Mouse (Mus musculus): Measurements from ENCODE around the gene Cdc27.
"Not testable (repeated sequence)": the region's sequence is repeated elsewhere in the genome, so short reads cannot be mapped to it uniquely, and the experiment has no call there.

The Cdc27 gene

GRCm38 (mm10) chr11:104570515-104570914 lies 20.1 kb upstream of the Cdc27 start:
- not testable (repeated sequence) for DNase-seq (ENCODE audit: low spot score in 2 of 2)

DNA sequence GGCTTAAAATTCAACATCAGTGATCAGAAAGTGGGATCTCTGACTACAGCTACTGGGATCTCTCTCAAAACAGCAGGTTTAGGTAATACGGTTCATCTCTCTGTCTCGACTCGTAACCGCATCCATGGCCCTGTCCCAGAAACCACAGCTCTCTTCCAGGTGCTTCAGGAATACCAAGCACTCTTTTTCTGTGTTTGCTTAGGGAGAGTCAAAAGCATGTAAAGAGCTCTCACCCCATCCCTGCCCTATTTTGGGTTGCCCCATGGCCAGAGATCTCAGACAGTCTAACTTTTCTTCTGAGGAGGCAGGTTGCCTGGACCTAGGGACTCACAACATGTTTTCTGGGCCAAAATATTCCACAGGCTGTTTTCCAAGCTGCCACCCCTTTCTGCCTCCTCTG lies 17.9 kb upstream of the Cdc27 start:
- no peak for DNase-seq (ENCODE audit: low spot score in 2 of 2)

- no peak for DNase-seq (ENCODE audit: low spot score in 2 of 2)
Measured at GRCm38 (mm10) chr11:104567736-104568135, 17.3 kb upstream of the Cdc27 start.

DNA sequence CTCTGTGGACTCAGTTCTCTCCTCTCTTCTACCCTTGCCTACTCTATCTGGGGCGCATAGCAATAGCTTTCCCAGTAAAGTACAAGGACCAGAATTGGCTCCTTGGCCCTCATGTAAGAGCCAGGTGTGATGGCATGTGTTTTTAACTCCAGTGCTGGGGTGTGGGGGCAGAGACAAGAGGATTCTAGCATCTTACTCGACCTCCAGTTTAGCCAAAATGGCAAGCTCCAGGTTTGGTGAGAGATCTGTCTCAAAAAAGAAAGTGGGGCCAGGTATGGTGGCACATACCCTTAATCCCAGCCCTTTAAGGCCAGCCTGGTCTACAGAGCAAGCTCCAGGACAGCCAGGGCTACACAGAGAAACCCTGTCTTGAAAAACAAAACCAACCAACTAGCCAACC lies 16.4 kb upstream of the Cdc27 start:
- no peak for DNase-seq (ENCODE audit: low spot score in 2 of 2)

DNA sequence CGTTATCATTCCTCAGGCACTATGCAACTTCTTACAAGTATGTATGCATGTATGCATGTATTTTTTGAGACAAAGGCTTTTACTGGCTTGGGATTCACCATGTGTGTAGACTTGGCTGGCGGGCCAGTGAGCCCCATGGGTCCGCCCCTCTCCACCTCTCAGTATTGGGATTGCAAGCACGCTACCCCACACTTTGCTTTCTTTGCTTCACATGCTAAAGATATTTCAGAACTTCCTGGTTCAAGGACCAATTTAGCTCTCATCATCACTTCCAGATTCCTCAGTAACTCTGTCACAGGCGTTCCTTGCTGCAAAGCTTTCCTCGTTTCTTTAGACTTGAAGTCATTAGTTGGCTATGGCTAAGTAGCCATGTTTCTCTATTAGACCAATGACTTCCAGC lies 15.7 kb upstream of the Cdc27 start:
- no peak for DNase-seq (ENCODE audit: low spot score in 2 of 2)

DNA sequence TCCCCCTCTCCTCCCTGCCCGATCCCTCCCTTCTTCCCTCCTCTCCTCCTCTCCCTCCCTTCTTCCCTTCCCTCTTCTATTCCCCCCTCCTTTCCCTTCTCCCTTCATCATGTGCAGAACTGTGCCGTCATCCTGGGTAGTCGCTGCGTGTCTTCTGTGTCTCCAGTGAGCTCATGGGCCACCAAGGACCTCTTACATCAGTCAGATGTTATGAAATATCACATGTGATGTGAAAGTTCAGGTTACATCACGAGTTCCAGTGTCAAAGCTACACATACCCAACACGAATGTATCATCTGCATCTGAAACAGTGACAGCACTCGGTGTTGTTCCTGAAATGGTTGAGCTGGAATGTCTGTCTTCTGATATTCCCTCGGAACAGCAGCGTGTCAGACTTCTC lies 14.8 kb upstream of the Cdc27 start:
- DNase-seq (ENCODE audit: low spot score in 2 of 2), result no peak

GRCm38 (mm10) chr11:104563496-104563895 lies 13.1 kb upstream of the Cdc27 start:
- DNase-seq (ENCODE audit: low spot score in 2 of 2), result no peak

GRCm38 (mm10) chr11:104560971-104561370 lies 10.6 kb upstream of the Cdc27 start:
- no peak for DNase-seq (ENCODE audit: low spot score in 2 of 2)

DNA sequence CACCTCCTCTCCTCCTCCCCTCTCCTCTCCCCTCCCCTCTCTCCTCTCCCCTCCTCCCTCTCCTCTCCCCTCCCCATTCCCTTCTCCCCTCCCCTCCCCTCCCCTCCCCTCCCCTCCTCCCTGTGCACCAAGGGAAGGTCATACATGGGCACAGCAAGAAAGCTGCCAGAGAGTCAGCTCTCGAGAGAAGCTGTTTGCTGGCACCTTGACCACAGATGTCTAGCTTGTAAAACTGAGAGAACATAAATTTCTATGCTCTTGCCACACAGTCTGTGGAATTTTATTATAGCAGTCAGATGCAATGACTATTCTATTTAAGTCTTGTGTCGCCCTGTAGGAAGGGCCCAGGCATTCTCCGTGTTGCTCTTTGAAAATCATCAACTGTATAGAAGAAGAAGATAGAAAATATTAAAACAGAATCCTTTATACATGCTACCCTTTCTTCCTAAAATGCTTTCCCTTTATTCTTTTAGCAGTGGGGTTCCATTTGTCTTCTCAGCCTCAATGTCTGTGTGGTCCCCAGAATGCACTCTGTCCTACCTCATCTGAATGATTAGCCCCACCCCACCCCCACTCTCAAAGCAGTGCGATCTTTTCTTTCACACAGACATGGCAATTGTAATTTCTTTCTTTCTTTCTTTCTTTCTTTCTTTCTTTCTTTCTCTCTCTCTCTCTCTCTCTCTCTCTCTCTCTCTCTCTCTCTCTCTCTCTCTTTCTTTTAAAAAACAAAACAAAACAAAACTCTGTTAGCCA lies 8.4 kb upstream of the Cdc27 start:
- DNase-seq (ENCODE audit: low spot score in 2 of 2), result no peak

GRCm38 (mm10) chr11:104558065-104558464 lies 7.6 kb upstream of the Cdc27 start:
- DNase-seq (ENCODE audit: low spot score in 2 of 2), result no peak

- DNase-seq (ENCODE audit: low spot score in 2 of 2), result peak in 1 of 2 experiments; percentile 67
Measured at GRCm38 (mm10) chr11:104549438-104550405, 698 bp downstream of the Cdc27 start.

- DNase-seq (ENCODE audit: low spot score in 2 of 2), result no peak
Measured at GRCm38 (mm10) chr11:104547502-104547901, 2.9 kb downstream of the Cdc27 start.

DNA sequence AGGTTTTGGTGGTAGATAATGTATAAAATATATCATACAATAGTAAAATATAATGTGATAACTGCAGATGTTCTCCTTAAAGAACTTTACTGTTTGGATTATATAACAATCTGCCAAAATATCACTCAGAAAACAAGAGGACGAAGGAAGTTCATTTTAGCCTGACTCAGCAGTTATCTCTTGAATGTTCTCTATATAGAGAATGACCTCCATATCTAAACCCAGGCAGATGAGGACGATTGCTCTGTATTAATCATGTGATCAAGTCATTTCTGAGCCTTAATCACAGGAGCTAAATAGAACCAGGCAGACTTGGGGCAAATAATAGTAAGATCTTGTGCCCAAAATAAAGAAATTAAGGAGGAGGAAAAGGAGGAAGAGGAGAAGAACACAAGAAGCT lies 5.9 kb downstream of the Cdc27 start:
- DNase-seq (ENCODE audit: low spot score in 2 of 2), result no peak

- not testable (repeated sequence) for DNase-seq (ENCODE audit: low spot score in 2 of 2)
Measured at GRCm38 (mm10) chr11:104543337-104543736, 7.1 kb downstream of the Cdc27 start.

DNA sequence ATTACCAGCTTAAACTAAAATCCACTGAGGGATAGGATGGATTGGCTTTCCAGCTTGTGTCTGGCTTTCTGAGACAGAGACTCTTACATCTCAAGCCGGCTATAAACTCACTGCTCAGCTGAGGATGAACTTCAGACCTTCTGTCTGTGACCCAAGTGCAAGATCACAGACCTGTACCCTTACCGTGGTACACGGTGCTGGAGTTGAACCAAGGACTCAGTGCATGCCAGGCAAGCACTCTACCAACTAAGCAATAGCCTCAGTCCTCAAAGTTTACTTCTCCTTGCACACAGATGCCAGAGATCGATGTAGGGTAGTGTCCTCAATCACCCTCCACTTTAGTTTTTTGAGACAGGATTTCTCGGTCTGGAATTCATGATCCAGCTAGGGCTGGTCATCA lies 10.6 kb downstream of the Cdc27 start:
- DNase-seq (ENCODE audit: low spot score in 2 of 2), result no peak

DNA sequence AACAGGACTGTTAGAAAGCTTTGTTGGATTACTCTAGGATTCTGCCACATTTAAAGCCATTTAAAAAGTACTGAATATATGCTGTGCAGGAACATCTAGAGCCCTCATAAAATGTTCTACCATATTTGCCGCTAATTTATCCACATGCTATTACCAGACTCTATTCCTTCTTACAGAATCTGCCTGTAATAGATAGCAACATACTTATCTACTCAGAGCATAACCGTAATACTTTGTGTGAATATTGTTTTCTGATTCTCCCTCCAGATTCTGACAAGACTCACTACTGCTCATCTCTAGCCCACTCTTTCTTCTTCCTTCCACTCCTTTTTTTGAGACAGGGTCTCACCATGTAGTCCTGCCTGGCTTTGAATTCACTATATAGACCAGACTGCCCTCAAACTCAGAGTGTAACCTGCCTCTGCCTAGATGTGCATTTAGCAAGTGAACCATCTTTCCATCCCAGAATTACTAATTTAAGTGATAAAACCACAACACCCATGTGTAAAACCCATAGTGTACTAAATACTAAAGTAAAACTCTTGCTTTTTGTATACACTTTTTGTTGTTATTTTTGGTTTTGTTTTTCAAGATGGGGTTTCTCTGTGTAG lies 12.4 kb downstream of the Cdc27 start:
- no peak for DNase-seq (ENCODE audit: low spot score in 2 of 2)

GRCm38 (mm10) chr11:104536843-104537242 lies 13.6 kb downstream of the Cdc27 start:
- no peak for DNase-seq (ENCODE audit: low spot score in 2 of 2)

GRCm38 (mm10) chr11:104525935-104526334 lies 24.5 kb downstream of the Cdc27 start:
- no peak for DNase-seq (ENCODE audit: low spot score in 2 of 2)

- DNase-seq (ENCODE audit: low spot score in 2 of 2), result no peak
Measured at GRCm38 (mm10) chr11:104512436-104512835, 38.0 kb downstream of the Cdc27 start.

DNA sequence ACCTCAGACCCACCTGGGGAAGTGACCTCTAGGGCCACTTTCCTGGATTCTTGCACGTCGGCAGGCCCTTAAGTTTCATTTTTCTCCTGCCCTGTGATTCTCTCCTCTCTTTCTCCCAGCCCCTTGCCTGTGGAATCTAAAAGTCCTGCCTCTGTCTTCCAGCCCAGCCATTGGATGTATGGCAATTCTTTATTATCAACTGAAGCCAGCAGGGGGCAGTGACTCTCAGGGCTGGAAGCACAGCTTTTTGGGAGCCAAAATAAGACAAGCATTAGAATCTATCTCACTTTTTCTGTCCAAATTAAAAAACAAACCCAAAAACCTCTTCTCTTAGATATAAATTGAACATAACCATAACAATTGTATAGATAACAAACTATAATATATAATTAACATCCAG lies 39.8 kb downstream of the Cdc27 start:
- peak in 1 of 2 experiments; percentile 14 for DNase-seq (ENCODE audit: low spot score in 2 of 2)

GRCm38 (mm10) chr11:104508455-104508854 lies 42.0 kb downstream of the Cdc27 start:
- no peak for DNase-seq (ENCODE audit: low spot score in 2 of 2)

DNA sequence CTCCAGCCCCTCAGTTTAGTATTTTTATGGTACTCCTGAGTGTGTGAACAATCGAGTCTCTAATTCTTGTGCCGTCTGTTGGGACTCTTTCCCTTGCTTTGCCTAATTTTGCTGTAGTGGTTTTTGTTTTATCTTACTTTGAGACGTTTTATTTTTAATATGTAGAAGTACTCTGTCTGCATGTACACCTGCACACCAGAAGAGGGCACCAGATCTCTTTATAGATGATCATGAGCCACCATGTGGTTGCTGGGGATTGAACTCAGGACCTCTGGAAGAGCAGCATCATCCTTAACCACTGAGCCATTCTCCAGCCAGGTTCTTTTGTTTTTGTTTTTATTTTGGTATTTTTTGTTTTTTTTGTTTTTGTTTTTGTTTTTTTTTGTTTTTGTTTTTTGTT lies 62.1 kb downstream of the Cdc27 start:
- DNase-seq (ENCODE audit: low spot score in 2 of 2), result no peak
